Mouse (Mus musculus) liver, embryonic 11.5 days (tissue): Measurements from ENCODE around the gene Cpxm2. TPM values are rescaled to one million over a fixed set of nuclear protein-coding genes. Genes with fewer than 3 reads are reported as not detected.

ENCODE experiments used
- ATAC-seq: fragments of 200-750 bp; cut with Nextera tagmentation; replicated peaks from 2 replicates; pipeline ENCODE4 v1.8.0; 2017; ENCODE audit warnings: moderate number of reproducible peaks, mild to moderate bottlenecking, moderate TSS enrichment, moderate library complexity; ENCODE audit not compliant: low FRiP score
- DNase-seq: peaks from one replicate; pipeline ENCODE4 v3.0.0-alpha.2; 2017; ENCODE audit warnings: low spot score
- H3K27ac ChIP-seq: fragments of 300-500 bp; sonication (generic); 2 replicates; pipeline ENCODE4 v1.5.1; 2014; ENCODE audit warnings: mild to moderate bottlenecking, low read depth, low read length, control low read depth
- H3K27me3 ChIP-seq: fragments of 300-500 bp; sonication (generic); replicated peaks from 2 replicates; pipeline ENCODE4 v1.6.1; 2014; ENCODE audit warnings: low read length, mixed read lengths; ENCODE audit not compliant: control insufficient read depth, insufficient read depth
- H3K36me3 ChIP-seq: fragments of 300-500 bp; sonication (generic); 2 replicates; pipeline ENCODE4 v1.6.1; 2014; ENCODE audit warnings: mild to moderate bottlenecking, low read length, moderate library complexity, mixed read lengths; ENCODE audit not compliant: control insufficient read depth, insufficient read depth
- H3K4me1 ChIP-seq: fragments of 300-500 bp; sonication (generic); replicated peaks from 2 replicates; pipeline ENCODE4 v1.6.1; 2014; ENCODE audit warnings: low read length, mixed read lengths; ENCODE audit not compliant: control insufficient read depth, insufficient read depth
- H3K4me2 ChIP-seq: fragments of 300-500 bp; sonication (generic); 2 replicates; pipeline ENCODE4 v1.6.1; 2014; ENCODE audit warnings: mild to moderate bottlenecking, control low read depth, moderate library complexity
- H3K4me3 ChIP-seq: fragments of 300-500 bp; sonication (generic); 2 replicates; pipeline ENCODE4 v1.5.1; 2014; ENCODE audit warnings: low read depth, low read length, control low read depth
- H3K9ac ChIP-seq: fragments of 300-500 bp; sonication (generic); 2 replicates; pipeline ENCODE4 v1.6.1; 2014; ENCODE audit warnings: low read depth, low read length, control low read depth
- H3K9me3 ChIP-seq: fragments of 300-500 bp; sonication (generic); 2 replicates; pipeline ENCODE4 v1.6.1; 2016; ENCODE audit warnings: low read length, inconsistent platforms, mixed read lengths; ENCODE audit not compliant: control insufficient read depth
- WGBS: fragments of 180-500 bp; shearing (Covaris S2); extraction: QIAGEN DNeasy Blood & Tissue Kit; methylation state at CpG from one replicate; pipeline ENCODE4 v1.1.7; 2014; 5-methylcytosine and 5-hydroxymethylcytosine counted together
- polyA plus RNA-seq: library from polyadenylated mRNA; unstranded; fragments of >200 nt; fragmentation: Nextera tagmentation; extraction: Ambion mirVana; gene quantifications from 2 replicates; pipeline ENCODE4 v1.2.1, GENCODE M21; 2014

Gene Cpxm2
- polyA plus RNA-seq, 1 experiment from 2014 or later = 0.56 TPM

- no peak for DNase-seq
- Histone ChIP-seq H3K27me3 (no peaks in the 10 kb centered on the region), H3K9me3 (no peaks in the 10 kb centered on the region), H3K27ac (no peak overlapping the region), H3K9ac (no peak overlapping the region), H3K4me2 (no peak overlapping the region), H3K4me1 (no peaks in the 10 kb centered on the region), H3K4me3 (no peak overlapping the region), H3K36me3 (no peaks in the 10 kb centered on the region)
- ATAC-seq = no peak
- 81% methylated on average over 3 of the region's 3 CpGs for WGBS
Observed at GRCm38 (mm10) chr7:132162254-132162653, 7.7 kb upstream of the Cpxm2 start.

- Histone ChIP-seq H3K4me3 (no peak overlapping the region), H3K9me3 (no peaks in the 10 kb centered on the region), H3K27me3 (peaks cover 23% of the 10 kb centered on the region), H3K36me3 (no peaks in the 10 kb centered on the region), H3K4me2 (no peak overlapping the region), H3K9ac (no peak overlapping the region), H3K27ac (no peak overlapping the region), H3K4me1 (no peaks in the 10 kb centered on the region)
- WGBS = 84% methylated on average over 9 of the region's 9 CpGs
- no peak for DNase-seq
- ATAC-seq = no peak
Observed at GRCm38 (mm10) chr7:132158321-132159025, 3.9 kb upstream of the Cpxm2 start.

DNA sequence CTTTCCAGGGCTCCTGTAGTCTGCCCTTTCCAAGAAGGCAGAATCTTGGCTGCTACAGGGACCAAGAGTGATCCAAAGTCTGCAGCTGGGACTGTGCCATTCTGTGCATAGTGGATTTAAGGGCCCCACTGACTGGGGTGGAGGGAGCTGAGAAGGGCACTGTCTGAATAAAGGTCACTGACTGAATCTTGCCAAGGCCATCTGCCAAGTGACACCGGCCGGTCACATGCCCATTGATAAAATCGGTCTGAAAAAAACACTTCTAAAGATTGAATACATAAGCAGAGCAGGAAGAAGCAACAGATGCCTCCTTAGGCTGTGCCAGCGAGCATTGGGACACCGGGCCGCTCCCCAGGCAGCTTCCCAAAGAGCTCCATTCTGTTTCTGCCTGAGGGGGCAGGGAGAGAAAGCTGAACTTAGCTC is 803 bp downstream of the Cpxm2 start:
- no peak for ATAC-seq
- Histone ChIP-seq H3K4me3 (no peak overlapping the region), H3K4me2 (no peak overlapping the region), H3K9me3 (no peaks in the 10 kb centered on the region), H3K27me3 (peaks cover 29% of the 10 kb centered on the region), H3K4me1 (no peaks in the 10 kb centered on the region), H3K27ac (no peak overlapping the region), H3K36me3 (no peaks in the 10 kb centered on the region), H3K9ac (no peak overlapping the region)
- DNase-seq = no peak
- WGBS = 50% methylated on average over 6 of the region's 6 CpGs

DNA sequence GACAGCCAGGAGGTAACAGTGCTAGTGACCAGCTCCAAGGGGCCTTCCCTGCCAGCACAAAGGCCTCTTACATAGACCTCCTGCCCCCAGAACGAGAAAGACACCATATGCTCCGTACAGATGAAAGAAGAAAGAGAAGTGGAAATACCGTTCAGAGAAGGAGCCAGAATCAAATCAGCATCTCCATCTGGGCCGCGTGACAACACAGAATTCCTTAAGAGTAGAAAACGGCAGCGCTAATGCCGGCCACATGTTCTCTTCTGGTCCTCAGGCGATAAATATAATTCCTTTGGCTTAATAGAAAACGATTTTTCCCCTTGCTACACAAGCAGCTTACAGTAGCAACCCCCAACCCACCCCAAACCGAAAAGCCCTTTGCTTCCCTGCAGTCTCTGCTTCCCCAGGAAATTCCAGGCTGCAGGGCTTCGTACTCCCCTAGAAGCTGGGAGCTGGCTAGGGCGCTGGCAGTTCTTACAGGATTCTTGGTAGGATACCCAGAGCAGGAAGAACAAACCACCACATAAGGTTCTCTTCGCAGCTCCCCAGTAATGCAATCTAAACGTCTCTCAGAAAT is 9.2 kb downstream of the Cpxm2 start:
- ATAC-seq = no peak
- Histone ChIP-seq H3K4me1 (no peaks in the 10 kb centered on the region), H3K4me2 (no peak overlapping the region), H3K9me3 (no peaks in the 10 kb centered on the region), H3K36me3 (no peaks in the 10 kb centered on the region), H3K9ac (no peak overlapping the region), H3K27me3 (no peaks in the 10 kb centered on the region), H3K4me3 (no peak overlapping the region), H3K27ac (no peak overlapping the region)
- no peak for DNase-seq
- WGBS = 73% methylated on average over 15 of the region's 15 CpGs

DNA sequence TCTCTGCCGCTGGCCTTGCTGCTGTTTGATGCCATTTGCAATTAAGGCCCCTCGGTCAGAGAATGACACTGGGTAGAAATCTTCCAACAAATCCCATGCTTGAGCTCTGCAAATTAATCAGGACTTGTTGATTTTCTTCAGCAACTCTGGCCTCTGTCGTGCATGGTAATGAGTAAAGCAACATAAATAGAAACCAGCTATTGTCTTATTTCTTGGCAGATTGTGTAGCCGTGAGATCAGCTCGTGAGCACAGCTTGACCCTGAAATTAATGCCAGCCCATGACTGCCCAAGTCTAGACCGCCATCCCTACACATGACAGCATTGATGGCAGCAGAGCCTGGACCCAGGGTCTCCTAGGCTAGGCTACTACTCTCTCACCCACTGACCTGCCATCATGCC is 25.9 kb downstream of the Cpxm2 start:
- DNase-seq (no peak), ATAC-seq (no peak)
- WGBS = 78% methylated on average over 6 of the region's 6 CpGs
- Histone ChIP-seq H3K4me2 (no peak overlapping the region), H3K4me1 (no peaks in the 10 kb centered on the region), H3K27me3 (no peaks in the 10 kb centered on the region), H3K36me3 (no peaks in the 10 kb centered on the region), H3K4me3 (no peak overlapping the region), H3K9ac (no peak overlapping the region), H3K9me3 (peaks cover 3% of the 10 kb centered on the region; the same call in 1 of the 2 replicates), H3K27ac (no peak overlapping the region)

- DNase-seq (no peak), ATAC-seq (no peak)
- WGBS = 69% methylated on average over 7 of the region's 7 CpGs
- Histone ChIP-seq H3K9ac (no peak overlapping the region), H3K36me3 (no peaks in the 10 kb centered on the region), H3K9me3 (no peaks in the 10 kb centered on the region), H3K4me2 (no peak overlapping the region), H3K4me1 (no peaks in the 10 kb centered on the region), H3K4me3 (no peak overlapping the region), H3K27ac (no peak overlapping the region), H3K27me3 (no peaks in the 10 kb centered on the region)
Observed at GRCm38 (mm10) chr7:132124948-132125347, 29.6 kb downstream of the Cpxm2 start.

- H3K9me3 ChIP-seq = no peaks in the 10 kb centered on the region
- H3K4me2 ChIP-seq = no peak overlapping the region
- H3K4me1 ChIP-seq = no peaks in the 10 kb centered on the region
- no peak overlapping the region for H3K27ac ChIP-seq
- no peaks in the 10 kb centered on the region for H3K36me3 ChIP-seq
- no peak overlapping the region for H3K9ac ChIP-seq
- no peak overlapping the region for H3K4me3 ChIP-seq
- 79% methylated on average over 7 of the region's 7 CpGs for WGBS
- no peaks in the 10 kb centered on the region for H3K27me3 ChIP-seq
- DNase-seq (no peak), ATAC-seq (no peak)
Observed at GRCm38 (mm10) chr7:132123211-132123610, 31.3 kb downstream of the Cpxm2 start.

GRCm38 (mm10) chr7:132119817-132120216 is 34.7 kb downstream of the Cpxm2 start:
- H3K4me3 ChIP-seq = no peak overlapping the region
- no peak for ATAC-seq
- H3K27me3 ChIP-seq = no peaks in the 10 kb centered on the region
- H3K9me3 ChIP-seq = no peaks in the 10 kb centered on the region
- no peak overlapping the region for H3K9ac ChIP-seq
- no peaks in the 10 kb centered on the region for H3K36me3 ChIP-seq
- H3K27ac ChIP-seq = no peak overlapping the region
- WGBS = 82% methylated on average over 4 of the region's 4 CpGs
- H3K4me2 ChIP-seq = no peak overlapping the region
- DNase-seq = no peak
- H3K4me1 ChIP-seq = no peaks in the 10 kb centered on the region

DNA sequence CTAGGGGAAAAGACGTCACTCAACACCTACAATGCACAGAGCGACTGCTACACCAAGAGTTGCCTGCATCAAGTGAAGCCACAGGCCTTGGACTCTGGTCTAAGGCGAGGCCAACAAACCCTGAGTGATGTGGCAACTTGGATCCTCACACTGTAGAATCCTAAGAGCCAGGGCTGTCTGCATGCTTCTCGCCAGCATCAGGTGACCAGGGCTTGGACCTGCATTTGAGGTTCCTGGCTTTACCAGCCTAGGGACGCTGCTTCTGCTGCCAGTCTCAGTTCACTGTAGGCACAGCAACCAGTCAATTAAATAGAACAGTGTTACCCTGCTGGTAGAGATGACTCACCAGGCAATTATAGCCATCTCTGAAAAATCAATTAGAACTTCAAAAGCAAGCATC is 42.8 kb downstream of the Cpxm2 start:
- Histone ChIP-seq H3K9ac (no peak overlapping the region), H3K4me1 (no peaks in the 10 kb centered on the region), H3K9me3 (no peaks in the 10 kb centered on the region), H3K36me3 (no peaks in the 10 kb centered on the region), H3K4me3 (no peak overlapping the region), H3K27ac (no peak overlapping the region), H3K4me2 (no peak overlapping the region), H3K27me3 (no peaks in the 10 kb centered on the region)
- DNase-seq (no peak), ATAC-seq (no peak)
- 70% methylated on average over 5 of the region's 5 CpGs for WGBS
